ENCODE assay signal across 9 mouse cellular contexts in the genomic region with DNA sequence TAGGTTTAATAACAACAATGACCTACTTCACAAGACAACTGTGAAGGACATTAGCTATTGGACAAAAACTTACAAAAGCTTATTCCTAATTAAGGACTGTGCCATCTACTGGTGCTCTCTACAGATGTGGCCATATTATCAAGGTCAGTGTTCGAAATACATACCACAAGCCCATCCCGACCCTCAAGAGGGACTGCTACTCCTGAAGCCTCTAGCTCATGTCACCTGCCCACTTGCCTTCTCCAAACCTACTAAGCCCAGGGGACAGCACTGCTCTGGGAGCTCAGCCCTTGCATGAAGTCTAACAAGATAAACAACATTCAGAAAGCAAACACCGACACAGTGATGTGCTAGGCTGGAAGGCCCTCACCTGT.
DNase-seq lines count a peak whose midpoint lies in the region; ATAC-seq lines count a peak whose summit lies in the region.
"Had no signal": no experiment of that assay in that cellular context is flagged by ENCODE, and none has a peak within 500 bp of the region (broad histone marks: within the 10 kb centered on the region; RNA-seq: fewer than 3 reads in every experiment).

No protein-coding gene starts in this region.

- H3K4me2 ChIP-seq in heart, embryonic 14.5 days (ENCODE audit: low read length), result peak overlapping the region; percentile 61
- H3K4me2 ChIP-seq in embryonic facial prominence, embryonic 11.5 days (ENCODE audit: low read depth, low read length), result no peak overlapping the region
- H3K4me2 ChIP-seq in hindbrain, embryonic 16.5 days (ENCODE audit: low read length), result no peak overlapping the region
- H3K4me2 ChIP-seq in midbrain, embryonic 11.5 days, result no peak overlapping the region

- peak overlapping the region; percentile 72 for H3K9ac ChIP-seq in heart, embryonic 14.5 days (ENCODE audit: low read length)
- H3K9ac ChIP-seq in embryonic facial prominence, embryonic 11.5 days (replicated peaks; ENCODE audit: low read length), result no peak overlapping the region
- H3K9ac ChIP-seq in hindbrain, embryonic 16.5 days (ENCODE audit: low read depth, low read length), result 0 out of 2 replicates have a peak overlapping the region, but pooled peaks have one; percentile 3
- no peak overlapping the region for H3K9ac ChIP-seq in midbrain, embryonic 11.5 days (ENCODE audit: low read length)

- H3K9me3 ChIP-seq in heart, embryonic 14.5 days (ENCODE audit: control insufficient read depth, low read length), result no peaks in the 10 kb centered on the region
- H3K9me3 ChIP-seq in embryonic facial prominence, embryonic 11.5 days (replicated peaks; ENCODE audit: control insufficient read depth, low read length), result no peaks in the 10 kb centered on the region
- H3K9me3 ChIP-seq in hindbrain, embryonic 16.5 days (ENCODE audit: control insufficient read depth, low read length), result no peaks in the 10 kb centered on the region
- no peaks in the 10 kb centered on the region for H3K9me3 ChIP-seq in midbrain, embryonic 11.5 days (ENCODE audit: control insufficient read depth, low read length)

- peaks cover 3% of the 10 kb centered on the region; the same call in 1 of the 2 replicates for H3K36me3 ChIP-seq in heart, embryonic 14.5 days (ENCODE audit: control insufficient read depth, insufficient read depth, low read length)
- H3K36me3 ChIP-seq in embryonic facial prominence, embryonic 11.5 days (replicated peaks; ENCODE audit: control insufficient read depth, insufficient read depth, low read depth, low read length), result no peaks in the 10 kb centered on the region
- H3K36me3 ChIP-seq in hindbrain, embryonic 16.5 days (ENCODE audit: control insufficient read depth, insufficient read depth, low read length), result no peaks in the 10 kb centered on the region
- no peaks in the 10 kb centered on the region for H3K36me3 ChIP-seq in midbrain, embryonic 11.5 days (ENCODE audit: control insufficient read depth, insufficient read depth, low read length)

- ATAC-seq in heart, embryonic 14.5 days (ENCODE audit: insufficient number of reproducible peaks, insufficient read depth, low FRiP score, low read depth), result 0 out of 2 replicates have a peak, but pooled peaks have one; percentile 8
- ATAC-seq in embryonic facial prominence, embryonic 11.5 days (replicated peaks; ENCODE audit: insufficient number of reproducible peaks, low FRiP score, low TSS enrichment, low read depth), result peak; percentile 25; the same call in 1 of the 2 replicates
- ATAC-seq in hindbrain, embryonic 16.5 days, result 0 out of 2 replicates have a peak, but pooled peaks have one; percentile 5
- ATAC-seq in midbrain, embryonic 11.5 days (ENCODE audit: low FRiP score), result no peak

- 43% methylated on average over 3 of the region's 3 CpGs for WGBS in heart, embryonic 14.5 days
- WGBS in embryonic facial prominence, embryonic 11.5 days, result 80% methylated on average over 3 of the region's 3 CpGs
- 90% methylated on average over 3 of the region's 3 CpGs for WGBS in hindbrain, embryonic 16.5 days
- 91% methylated on average over 3 of the region's 3 CpGs for WGBS in midbrain, embryonic 11.5 days

- DNase-seq in heart, postnatal 14 days, result no peak
- DNase-seq in embryonic facial prominence, embryonic 11.5 days (ENCODE audit: low spot score), result no peak
- peak; percentile 79 for DNase-seq in midbrain, embryonic 11.5 days (ENCODE audit: low spot score, missing footprints)
- no peak for DNase-seq in urinary bladder, postnatal 25 days (ENCODE audit: low spot score)
- no peak for DNase-seq in thymus, postnatal 25 days
- DNase-seq in ovary, adult 18-20 months (ENCODE audit: low spot score), result no peak

- peak overlapping the region; percentile 31 to 36 for H3K4me3 ChIP-seq in heart, embryonic 14.5 days (ENCODE audit: control insufficient read depth in 1 of 2, insufficient read depth in 1 of 2, low read depth in 1 of 2, low read length in 2 of 2)
- no peak overlapping the region for H3K4me3 ChIP-seq in embryonic facial prominence, embryonic 11.5 days (ENCODE audit: low read depth, low read length)
- no peak overlapping the region for H3K4me3 ChIP-seq in hindbrain, embryonic 16.5 days (ENCODE audit: low read length)
- no peak overlapping the region for H3K4me3 ChIP-seq in midbrain, embryonic 11.5 days (ENCODE audit: low read depth, low read length)
- H3K4me3 ChIP-seq: myocyte had no signal

- intact Hi-C loops in heart, postnatal 14 days (cut with DNase I), result no loop called here

- H3K27ac ChIP-seq in heart, embryonic 14.5 days (replicated peaks in 1 of 2; ENCODE audit: control insufficient read depth in 1 of 2, insufficient read depth in 1 of 2, low read depth in 2 of 2, low read length in 2 of 2), result peak overlapping the region; percentile 93 to 98
- peak overlapping the region; percentile 42 for H3K27ac ChIP-seq in embryonic facial prominence, embryonic 11.5 days (replicated peaks; ENCODE audit: low read depth, low read length)
- H3K27ac ChIP-seq in hindbrain, embryonic 16.5 days (ENCODE audit: low read depth, low read length), result peak overlapping the region; percentile 40
- H3K27ac ChIP-seq in midbrain, embryonic 11.5 days (ENCODE audit: low read depth, low read length), result no peak overlapping the region

- H3K27me3 ChIP-seq in heart, embryonic 14.5 days (ENCODE audit: control insufficient read depth, insufficient read depth, low read length), result no peaks in the 10 kb centered on the region
- no peaks in the 10 kb centered on the region for H3K27me3 ChIP-seq in embryonic facial prominence, embryonic 11.5 days (ENCODE audit: control insufficient read depth, insufficient read depth, low read length)
- no peaks in the 10 kb centered on the region for H3K27me3 ChIP-seq in hindbrain, embryonic 16.5 days (replicated peaks; ENCODE audit: control insufficient read depth, insufficient read depth, low read length)
- H3K27me3 ChIP-seq in midbrain, embryonic 11.5 days (ENCODE audit: control insufficient read depth, insufficient read depth, low read length), result no peaks in the 10 kb centered on the region

- peaks cover 25 to 61% of the 10 kb centered on the region in 2 experiments for H3K4me1 ChIP-seq in heart, embryonic 14.5 days (ENCODE audit: control insufficient read depth in 2 of 2, insufficient read depth in 2 of 2, low read length in 2 of 2)
- H3K4me1 ChIP-seq in embryonic facial prominence, embryonic 11.5 days (ENCODE audit: control insufficient read depth, insufficient read depth, low read length), result peaks cover 7% of the 10 kb centered on the region
- peaks cover 16% of the 10 kb centered on the region for H3K4me1 ChIP-seq in hindbrain, embryonic 16.5 days (ENCODE audit: control insufficient read depth, insufficient read depth, low read depth, low read length)
- H3K4me1 ChIP-seq in midbrain, embryonic 11.5 days (ENCODE audit: control insufficient read depth, insufficient read depth, low read length), result peaks cover 15% of the 10 kb centered on the region

Comparison
In these comparisons a context has a peak if more than half of its experiments do, and no peak if none do; other contexts are left out.
1. H3K4me3 ChIP-seq: peak in heart, embryonic 14.5 days (2 of 2); none in embryonic facial prominence, embryonic 11.5 days (single experiment), hindbrain, embryonic 16.5 days (single experiment) and midbrain, embryonic 11.5 days (single experiment).
2. H3K9ac ChIP-seq: peak in heart, embryonic 14.5 days (single experiment) and hindbrain, embryonic 16.5 days (single experiment); none in embryonic facial prominence, embryonic 11.5 days (single experiment) and midbrain, embryonic 11.5 days (single experiment).